Comparison of ENCODE assay signal across 8 mouse cellular contexts in genomic region chr13:100651439-100652186, GRCm38 (mm10). TPM values are rescaled to one million over a fixed set of nuclear protein-coding genes. Genes with fewer than 3 reads are reported as not detected.
DNase-seq lines count a peak whose midpoint lies in the region; ATAC-seq and TF ChIP-seq lines count a peak whose summit lies in the region.

TSS of gene Taf9 (plus strand) at chr13:100651579.

- no peaks in the 10 kb centered on the region for H3K9me3 ChIP-seq in kidney, embryonic 14.5 days (ENCODE audit: control insufficient read depth, low read length)
- no peaks in the 10 kb centered on the region for H3K9me3 ChIP-seq in G1E (replicated peaks)
- no peaks in the 10 kb centered on the region for H3K9me3 ChIP-seq in intestine, embryonic 15.5 days
- H3K9me3 ChIP-seq in midbrain, embryonic 10.5 days (replicated peaks): no peaks in the 10 kb centered on the region

- H3K27me3 ChIP-seq in kidney, embryonic 14.5 days (ENCODE audit: control insufficient read depth, insufficient read depth, low read length): no peaks in the 10 kb centered on the region
- H3K27me3 ChIP-seq in G1E (ENCODE audit: insufficient read depth, low read length): no peaks in the 10 kb centered on the region
- no peaks in the 10 kb centered on the region for H3K27me3 ChIP-seq in intestine, embryonic 15.5 days (replicated peaks)
- no peaks in the 10 kb centered on the region for H3K27me3 ChIP-seq in midbrain, embryonic 10.5 days (ENCODE audit: low read depth, poor library complexity, severe bottlenecking)

- peak within 1 kb of the TSS; percentile 64 for H3K4me2 ChIP-seq in kidney, embryonic 14.5 days (replicated peaks; ENCODE audit: low read depth, low read length)
- H3K4me2 ChIP-seq in intestine, embryonic 15.5 days (replicated peaks): peak within 1 kb of the TSS; percentile 77

- H3K9ac ChIP-seq in kidney, embryonic 14.5 days (ENCODE audit: low read depth, low read length): peak within 1 kb of the TSS; percentile 82
- H3K9ac ChIP-seq in intestine, embryonic 15.5 days: peak within 1 kb of the TSS; percentile 86

- peaks cover 11% of the 10 kb centered on the region for H3K36me3 ChIP-seq in kidney, embryonic 14.5 days (ENCODE audit: control insufficient read depth, insufficient read depth, low read length)
- H3K36me3 ChIP-seq in G1E (replicated peaks): peaks cover 35% of the 10 kb centered on the region
- H3K36me3 ChIP-seq in intestine, embryonic 15.5 days: no peaks in the 10 kb centered on the region
- peaks cover 43% of the 10 kb centered on the region for H3K36me3 ChIP-seq in midbrain, embryonic 10.5 days

- TF ChIP-seq CTCF in G1E (IDR thresholded peaks at IDR 0.05; ENCODE audit: low read depth, low read length): no peak

- ATAC-seq in kidney, embryonic 14.5 days (ENCODE audit: low FRiP score, low TSS enrichment): no peak
- no peak for ATAC-seq in G1E (ENCODE audit: extremely low read depth, insufficient number of reproducible peaks, low FRiP score, poor library complexity, severe bottlenecking)
- peak; percentile 42 for ATAC-seq in erythroblast, adult 5-6 weeks (replicated peaks; ENCODE audit: low FRiP score, poor library complexity, severe bottlenecking)
- peak; percentile 78 for ATAC-seq in intestine, embryonic 15.5 days

- WGBS in kidney, embryonic 14.5 days: under 1% methylated on average over 63 of the region's 63 CpGs
- under 1% methylated on average over 56 of the region's 63 CpGs for WGBS in intestine, embryonic 15.5 days
- 1% methylated on average over 55 of the region's 63 CpGs for WGBS in midbrain, embryonic 10.5 days

- H3K4me1 ChIP-seq in kidney, embryonic 14.5 days (ENCODE audit: control insufficient read depth, insufficient read depth, low read length): peaks cover 7% of the 10 kb centered on the region; the same call in 1 of the 2 replicates
- H3K4me1 ChIP-seq in G1E (ENCODE audit: insufficient read depth, low read depth, low read length): peaks cover 14% of the 10 kb centered on the region
- H3K4me1 ChIP-seq in intestine, embryonic 15.5 days (replicated peaks): peaks cover 4% of the 10 kb centered on the region; the same call in 1 of the 2 replicates
- peaks cover 14% of the 10 kb centered on the region for H3K4me1 ChIP-seq in midbrain, embryonic 10.5 days

- peak within 1 kb of the TSS; percentile 61 for H3K4me3 ChIP-seq in kidney, embryonic 14.5 days (ENCODE audit: low read length)
- peak within 1 kb of the TSS; percentile 78 for H3K4me3 ChIP-seq in G1E (ENCODE audit: low read depth, low read length)
- peak within 1 kb of the TSS; percentile 88 for H3K4me3 ChIP-seq in intestine, embryonic 15.5 days (replicated peaks)
- peak within 1 kb of the TSS; percentile 82 for H3K4me3 ChIP-seq in midbrain, embryonic 10.5 days

- H3K27ac ChIP-seq in kidney, embryonic 14.5 days (ENCODE audit: low read depth, low read length): peak within 1 kb of the TSS; percentile 77
- H3K27ac ChIP-seq in intestine, embryonic 15.5 days: peak within 1 kb of the TSS; percentile 95
- peak within 1 kb of the TSS; percentile 100 for H3K27ac ChIP-seq in midbrain, embryonic 10.5 days (replicated peaks)

- DNase-seq in kidney, adult 9 months: no peak
- DNase-seq in G1E (ENCODE audit: low spot score): peak; percentile 73
- DNase-seq in midbrain, embryonic 10.5 days (ENCODE audit: low spot score): no peak
- no peak for DNase-seq in cerebellum, adult 9-11 months
- no peak for DNase-seq in urinary bladder, postnatal 25 days (ENCODE audit: low spot score)

RNA-seq across cellular contexts. Expression of gene Taf9, which starts in this region (rescaled TPM):
- polyA plus RNA-seq in kidney, embryonic 14.5 days (2014; fragmentation: Nextera tagmentation; extraction: Ambion mirVana): 16.7 and 20.4 TPM in 2 replicates
- total RNA-seq in G1E (2014; fragmentation: Nextera tagmentation): 161 and 259 TPM in 2 replicates
- total RNA-seq in G1E (2017): 22.3 and 24.1 TPM in 2 replicates
- polyA plus RNA-seq in G1E (2012): 28.3 and 32.9 TPM in 2 replicates
- 3.3 and 15.0 TPM in 2 replicates for total RNA-seq in erythroblast, adult 5-6 weeks (2015; ENCODE audit: low replicate concordance)
- total RNA-seq in erythroblast, adult 5-6 weeks (2017; ENCODE audit: low replicate concordance): 2.2 and 16.3 TPM in 2 replicates
- 5.7 and 9.1 TPM in 2 replicates for polyA plus RNA-seq in intestine, embryonic 15.5 days (2015; fragmentation: Nextera tagmentation; extraction: Ambion mirVana)
- polyA plus RNA-seq in midbrain, embryonic 10.5 days (2016; fragmentation: Nextera tagmentation; extraction: Ambion mirVana): 20.6 and 22.1 TPM in 2 replicates

Comparison
In these comparisons a context has a peak if more than half of its experiments do, and no peak if none do; other contexts are left out.
1. ATAC-seq: peak in erythroblast, adult 5-6 weeks (single experiment) and intestine, embryonic 15.5 days (single experiment); none in kidney, embryonic 14.5 days (single experiment) and G1E (single experiment).
2. Peak in every context shown above with its lines, with median percentiles within 50 percentile points of each other: H3K27ac ChIP-seq and H3K4me3 ChIP-seq.